Mouse (Mus musculus): Measurements from ENCODE around the gene Matn3. TPM values are rescaled to one million over a fixed set of nuclear protein-coding genes. Genes with fewer than 3 reads are reported as not detected.

Matn3 gene
- total RNA-seq, 4 experiments from 2014 or later, result 0.14 TPM; not detected in 3

GRCm38 (mm10) chr12:9020986-9021385 is 73.3 kb downstream of the Matn3 start:
- DNase-seq (ENCODE audit: low spot score in 2 of 2), result no peak

Other genes starting within 250 kb of the Matn3 start
- gene Sdc1, start 176.6 kb upstream of the Matn3 start, total RNA-seq (2022), result 1 to 10 TPM in 3 of 4 experiments, under 1 TPM in 1; 0.87 to 1.7 (median 1.4) TPM
- gene Laptm4a, start 26.3 kb upstream of the Matn3 start, total RNA-seq (2022), result 100 to 1,000 TPM; 184 to 197 (median 194) TPM
- 10 to 100 TPM; 39.5 to 48.2 (median 43.8) TPM for gene Wdr35, start 26.0 kb downstream of the Matn3 start, total RNA-seq (2022)
- gene Ttc32, start 82.1 kb downstream of the Matn3 start, total RNA-seq (2022), result 1 to 10 TPM; 2.5 to 4.1 (median 3.8) TPM

All from left cerebral cortex, adult 8-10 months (tissue).